Mouse (Mus musculus): ENCODE measurements around the gene Vezf1. TPM values are rescaled to one million over a fixed set of nuclear protein-coding genes. Genes with fewer than 3 reads are reported as not detected.

The Vezf1 gene
- polyA plus RNA-seq, 1 experiment from 2014 or later: 69.9 TPM

GRCm38 (mm10) chr11:88075701-88076100 lies 7.6 kb downstream of the Vezf1 start:
- ATAC-seq (ENCODE audit: low FRiP score, low TSS enrichment) (no peak), DNase-seq (no peak)

GRCm38 (mm10) chr11:88076394-88076793 lies 8.3 kb downstream of the Vezf1 start:
- 89% methylated on average over 1 of the region's 1 CpGs for WGBS
- Histone ChIP-seq H3K36me3 (ENCODE audit: control insufficient read depth, insufficient read depth, low read length) (peaks cover 68% of the 10 kb centered on the region), H3K4me2 (ENCODE audit: low read length) (no peak overlapping the region), H3K4me3 (replicated peaks; ENCODE audit: low read depth, low read length) (no peak overlapping the region), H3K9ac (replicated peaks; ENCODE audit: low read length) (no peak overlapping the region), H3K4me1 (ENCODE audit: control insufficient read depth, insufficient read depth, low read length) (peaks cover 18% of the 10 kb centered on the region), H3K27me3 (ENCODE audit: control insufficient read depth, insufficient read depth, low read length) (no peaks in the 10 kb centered on the region), H3K9me3 (ENCODE audit: control insufficient read depth, low read length) (no peaks in the 10 kb centered on the region), H3K27ac (replicated peaks; ENCODE audit: low read depth, low read length) (no peak overlapping the region)
- no peak for ATAC-seq (ENCODE audit: low FRiP score, low TSS enrichment)
- DNase-seq: no peak

More at GRCm38 (mm10) chr11:88075701-88076100, 7.6 kb downstream of the Vezf1 start:
- Histone ChIP-seq H3K27me3 (ENCODE audit: control insufficient read depth, insufficient read depth, low read length) (no peaks in the 10 kb centered on the region), H3K4me1 (ENCODE audit: control insufficient read depth, insufficient read depth, low read length) (peaks cover 25% of the 10 kb centered on the region), H3K4me3 (replicated peaks; ENCODE audit: low read depth, low read length) (no peak overlapping the region), H3K27ac (replicated peaks; ENCODE audit: low read depth, low read length) (no peak overlapping the region), H3K9ac (replicated peaks; ENCODE audit: low read length) (no peak overlapping the region), H3K9me3 (ENCODE audit: control insufficient read depth, low read length) (no peaks in the 10 kb centered on the region), H3K36me3 (ENCODE audit: control insufficient read depth, insufficient read depth, low read length) (peaks cover 61% of the 10 kb centered on the region), H3K4me2 (ENCODE audit: low read length) (no peak overlapping the region)
- 24% methylated on average over 1 of the region's 1 CpGs for WGBS

- ATAC-seq (ENCODE audit: low FRiP score, low TSS enrichment) (no peak), DNase-seq (no peak)
- peaks cover 13% of the 10 kb centered on the region for H3K4me1 ChIP-seq (ENCODE audit: control insufficient read depth, insufficient read depth, low read length)
- no peak overlapping the region for H3K4me2 ChIP-seq (ENCODE audit: low read length)
- WGBS: 77% methylated on average over 6 of the region's 6 CpGs
- no peaks in the 10 kb centered on the region for H3K9me3 ChIP-seq (ENCODE audit: control insufficient read depth, low read length)
- H3K27me3 ChIP-seq (ENCODE audit: control insufficient read depth, insufficient read depth, low read length): no peaks in the 10 kb centered on the region
- H3K4me3 ChIP-seq (replicated peaks; ENCODE audit: low read depth, low read length): no peak overlapping the region
- no peak overlapping the region for H3K9ac ChIP-seq (replicated peaks; ENCODE audit: low read length)
- H3K27ac ChIP-seq (replicated peaks; ENCODE audit: low read depth, low read length): no peak overlapping the region
- H3K36me3 ChIP-seq (ENCODE audit: control insufficient read depth, insufficient read depth, low read length): peaks cover 63% of the 10 kb centered on the region
Measured at GRCm38 (mm10) chr11:88083699-88084098, 15.6 kb downstream of the Vezf1 start.

- no peaks in the 10 kb centered on the region for H3K27me3 ChIP-seq (ENCODE audit: control insufficient read depth, insufficient read depth, low read length)
- H3K27ac ChIP-seq (replicated peaks; ENCODE audit: low read depth, low read length): peak overlapping the region; percentile 83
- 5% methylated on average over 25 of the region's 25 CpGs for WGBS
- peak overlapping the region; percentile 28 for H3K4me3 ChIP-seq (replicated peaks; ENCODE audit: low read depth, low read length)
- H3K9me3 ChIP-seq (ENCODE audit: control insufficient read depth, low read length): no peaks in the 10 kb centered on the region
- H3K4me1 ChIP-seq (ENCODE audit: control insufficient read depth, insufficient read depth, low read length): peaks cover 13% of the 10 kb centered on the region
- H3K4me2 ChIP-seq (ENCODE audit: low read length): peak overlapping the region; percentile 64
- peak; percentile 97 for ATAC-seq (ENCODE audit: low FRiP score, low TSS enrichment)
- peak; percentile 97 for DNase-seq
- H3K36me3 ChIP-seq (ENCODE audit: control insufficient read depth, insufficient read depth, low read length): peaks cover 30% of the 10 kb centered on the region
- peak overlapping the region; percentile 46 for H3K9ac ChIP-seq (replicated peaks; ENCODE audit: low read length)
Measured at GRCm38 (mm10) chr11:88086737-88087627, 18.9 kb downstream of the Vezf1 start.

GRCm38 (mm10) chr11:88089150-88089549 lies 21.1 kb downstream of the Vezf1 start:
- H3K4me3 ChIP-seq (replicated peaks; ENCODE audit: low read depth, low read length): no peak overlapping the region
- no peak for ATAC-seq (ENCODE audit: low FRiP score, low TSS enrichment)
- H3K9ac ChIP-seq (replicated peaks; ENCODE audit: low read length): no peak overlapping the region
- no peaks in the 10 kb centered on the region for H3K9me3 ChIP-seq (ENCODE audit: control insufficient read depth, low read length)
- H3K27ac ChIP-seq (replicated peaks; ENCODE audit: low read depth, low read length): no peak overlapping the region
- DNase-seq: no peak
- 56% methylated on average over 5 of the region's 5 CpGs for WGBS
- no peaks in the 10 kb centered on the region for H3K27me3 ChIP-seq (ENCODE audit: control insufficient read depth, insufficient read depth, low read length)
- peaks cover 13% of the 10 kb centered on the region for H3K4me1 ChIP-seq (ENCODE audit: control insufficient read depth, insufficient read depth, low read length)
- no peak overlapping the region for H3K4me2 ChIP-seq (ENCODE audit: low read length)
- H3K36me3 ChIP-seq (ENCODE audit: control insufficient read depth, insufficient read depth, low read length): peaks cover 11% of the 10 kb centered on the region; the same call in 1 of the 2 replicates

GRCm38 (mm10) chr11:88090293-88090692 lies 22.2 kb downstream of the Vezf1 start:
- no peak overlapping the region for H3K9ac ChIP-seq (replicated peaks; ENCODE audit: low read length)
- H3K4me2 ChIP-seq (ENCODE audit: low read length): no peak overlapping the region
- 77% methylated on average over 5 of the region's 5 CpGs for WGBS
- H3K4me1 ChIP-seq (ENCODE audit: control insufficient read depth, insufficient read depth, low read length): peaks cover 13% of the 10 kb centered on the region
- ATAC-seq (ENCODE audit: low FRiP score, low TSS enrichment): no peak
- H3K9me3 ChIP-seq (ENCODE audit: control insufficient read depth, low read length): no peaks in the 10 kb centered on the region
- H3K4me3 ChIP-seq (replicated peaks; ENCODE audit: low read depth, low read length): no peak overlapping the region
- no peak overlapping the region for H3K27ac ChIP-seq (replicated peaks; ENCODE audit: low read depth, low read length)
- no peak for DNase-seq
- no peaks in the 10 kb centered on the region for H3K27me3 ChIP-seq (ENCODE audit: control insufficient read depth, insufficient read depth, low read length)
- H3K36me3 ChIP-seq (ENCODE audit: control insufficient read depth, insufficient read depth, low read length): 0 out of 2 replicates have a peak, but pooled peaks cover 2% of the 10 kb centered on the region

- 98% methylated on average over 1 of the region's 1 CpGs for WGBS
Measured at GRCm38 (mm10) chr11:88091949-88092348, 23.9 kb downstream of the Vezf1 start.

GRCm38 (mm10) chr11:88097173-88097572 lies 29.1 kb downstream of the Vezf1 start:
- WGBS: 14% methylated on average over 4 of the region's 4 CpGs
- Histone ChIP-seq H3K27me3 (ENCODE audit: control insufficient read depth, insufficient read depth, low read length) (peaks cover 4% of the 10 kb centered on the region; the same call in 1 of the 2 replicates), H3K36me3 (ENCODE audit: control insufficient read depth, insufficient read depth, low read length) (no peaks in the 10 kb centered on the region), H3K9me3 (ENCODE audit: control insufficient read depth, low read length) (no peaks in the 10 kb centered on the region), H3K4me2 (ENCODE audit: low read length) (peak overlapping the region; percentile 79), H3K9ac (replicated peaks; ENCODE audit: low read length) (no peak overlapping the region; the same call in 1 of the 2 replicates), H3K27ac (replicated peaks; ENCODE audit: low read depth, low read length) (no peak overlapping the region), H3K4me3 (replicated peaks; ENCODE audit: low read depth, low read length) (no peak overlapping the region), H3K4me1 (ENCODE audit: control insufficient read depth, insufficient read depth, low read length) (peaks cover 26% of the 10 kb centered on the region)
- DNase-seq: no peak
- ATAC-seq (ENCODE audit: low FRiP score, low TSS enrichment): no peak

More at GRCm38 (mm10) chr11:88091949-88092348, 23.9 kb downstream of the Vezf1 start:
- ATAC-seq (ENCODE audit: low FRiP score, low TSS enrichment): no peak
- no peak overlapping the region for H3K27ac ChIP-seq (replicated peaks; ENCODE audit: low read depth, low read length)
- H3K4me1 ChIP-seq (ENCODE audit: control insufficient read depth, insufficient read depth, low read length): peaks cover 4% of the 10 kb centered on the region; the same call in 1 of the 2 replicates
- DNase-seq: no peak
- no peaks in the 10 kb centered on the region for H3K36me3 ChIP-seq (ENCODE audit: control insufficient read depth, insufficient read depth, low read length)
- H3K4me2 ChIP-seq (ENCODE audit: low read length): no peak overlapping the region
- H3K9ac ChIP-seq (replicated peaks; ENCODE audit: low read length): no peak overlapping the region
- H3K27me3 ChIP-seq (ENCODE audit: control insufficient read depth, insufficient read depth, low read length): peaks cover 3% of the 10 kb centered on the region; the same call in 1 of the 2 replicates
- H3K9me3 ChIP-seq (ENCODE audit: control insufficient read depth, low read length): no peaks in the 10 kb centered on the region
- H3K4me3 ChIP-seq (replicated peaks; ENCODE audit: low read depth, low read length): no peak overlapping the region

All from midbrain, embryonic 14.5 days (tissue).